Mouse (Mus musculus) heart, embryonic 10.5 days (tissue): ENCODE results near the gene Kcnj3. TPM values are rescaled to one million over a fixed set of nuclear protein-coding genes. Genes with fewer than 3 reads are reported as not detected.
A peak's percentile ranks its signal among the peaks of the same experiment; 100 is the strongest.

ENCODE experiments used
- DNase-seq: peaks from one replicate; pipeline ENCODE4 v3.0.0-alpha.2; 2017; ENCODE audit warnings: low spot score
- H3K27ac ChIP-seq: fragments of 300-500 bp; sonication (generic); 2 replicates; pipeline ENCODE4 v1.5.1; 2016; ENCODE audit warnings: mild to moderate bottlenecking
- H3K27me3 ChIP-seq: fragments of 300-500 bp; sonication (generic); 2 replicates; pipeline ENCODE4 v1.6.1; 2016; ENCODE audit warnings: mild to moderate bottlenecking; ENCODE audit not compliant: poor library complexity, insufficient read depth, severe bottlenecking
- H3K36me3 ChIP-seq: fragments of 300-500 bp; sonication (generic); 2 replicates; pipeline ENCODE4 v1.6.1; 2016; ENCODE audit warnings: mild to moderate bottlenecking, moderate library complexity
- H3K4me1 ChIP-seq: fragments of 300-500 bp; sonication (generic); 2 replicates; pipeline ENCODE4 v1.6.1; 2016; ENCODE audit warnings: mild to moderate bottlenecking
- H3K4me3 ChIP-seq: fragments of 300-500 bp; sonication (generic); 2 replicates; pipeline ENCODE4 v1.5.1; 2016; ENCODE audit warnings: mild to moderate bottlenecking, moderate library complexity
- H3K9me3 ChIP-seq: fragments of 300-500 bp; sonication (generic); 2 replicates; pipeline ENCODE4 v1.6.1; 2016; ENCODE audit warnings: mild to moderate bottlenecking, moderate library complexity
- WGBS: fragments of 180-500 bp; shearing (Covaris S2); methylation state at CpG from one replicate; pipeline ENCODE4 v1.1.7; 2016; 5-methylcytosine and 5-hydroxymethylcytosine counted together
- polyA plus RNA-seq: library from polyadenylated mRNA; unstranded; fragments of >200 nt; fragmentation: Nextera tagmentation; extraction: Ambion mirVana; gene quantifications from 2 replicates; pipeline ENCODE4 v1.2.1, GENCODE M21; 2016

The Kcnj3 gene
- 2.6 and 4.5 TPM in 2 replicates for polyA plus RNA-seq

DNA sequence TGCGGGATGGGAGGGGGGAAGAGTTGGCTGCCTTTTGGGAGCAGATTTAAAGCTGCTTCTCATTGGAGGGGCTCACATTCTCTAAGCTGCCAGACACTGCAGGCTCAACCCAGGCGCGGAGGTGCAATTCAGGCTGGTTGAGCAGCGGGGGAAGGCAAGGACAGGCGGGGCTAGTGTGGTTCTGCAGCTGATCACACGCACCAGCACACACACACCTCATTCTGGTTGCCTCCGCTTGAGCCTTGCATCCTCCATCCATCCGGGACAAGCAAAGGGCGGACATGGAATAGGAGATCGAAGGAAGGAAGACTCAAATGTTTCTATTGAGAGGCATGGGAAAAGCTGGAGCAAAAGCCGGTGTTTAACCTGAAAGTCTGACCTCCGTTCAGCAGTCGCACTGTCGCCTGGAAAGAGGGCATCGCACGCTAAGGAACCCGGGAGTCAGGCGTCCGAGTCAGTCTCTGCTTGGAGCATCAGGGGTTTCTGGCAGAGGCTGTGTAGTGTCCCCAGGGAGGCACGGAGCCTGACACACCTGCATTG, at the start of gene Kcnj3:
Kcnj3 (plus strand) TSS at position 250 of the 540 bp plus-strand sequence.
- H3K27me3 ChIP-seq: peaks cover 26% of the 10 kb centered on the region
- under 1% methylated on average over 20 of the region's 20 CpGs for WGBS
- H3K4me1 ChIP-seq: peaks cover 12% of the 10 kb centered on the region
- no peaks in the 10 kb centered on the region for H3K9me3 ChIP-seq
- H3K4me3 ChIP-seq: peak within 1 kb of the TSS; percentile 69
- H3K36me3 ChIP-seq: no peaks in the 10 kb centered on the region
- H3K27ac ChIP-seq: peak within 1 kb of the TSS; percentile 69; the same call in 1 of the 2 replicates
- DNase-seq: peak; percentile 79

DNA sequence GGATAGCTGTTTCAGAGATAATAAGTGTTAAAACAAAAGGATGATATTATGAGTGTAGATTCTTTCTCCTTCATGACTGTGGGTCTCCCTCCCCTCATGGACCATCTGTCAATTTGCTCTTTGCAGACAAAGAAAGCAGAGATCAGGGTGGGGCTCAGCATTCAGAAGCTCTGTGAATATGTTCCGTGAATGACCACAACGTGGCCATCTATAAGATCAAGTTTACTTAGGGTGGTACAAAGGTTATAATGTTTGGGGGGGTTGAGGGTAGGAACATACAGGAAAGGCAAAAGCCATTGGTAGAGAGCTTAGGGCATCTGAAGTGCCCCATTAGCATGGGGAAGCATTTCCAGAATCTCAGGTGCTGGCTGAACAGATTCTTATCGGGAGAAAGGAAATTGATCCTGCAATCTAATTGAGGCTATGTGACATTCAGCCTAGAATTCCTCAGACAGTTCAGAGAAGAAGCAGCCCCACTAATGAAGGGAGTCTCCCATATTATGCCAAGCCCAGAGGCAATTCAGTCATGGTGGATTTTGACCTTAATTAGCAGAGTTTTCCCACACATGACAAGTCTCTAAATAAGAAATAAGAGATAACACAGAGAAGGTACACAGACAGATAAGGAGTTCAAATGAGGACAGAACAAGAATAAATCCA, 45.3 kb upstream of the Kcnj3 start:
- no peak overlapping the region for H3K4me3 ChIP-seq
- no peaks in the 10 kb centered on the region for H3K27me3 ChIP-seq
- WGBS: 69% methylated on average over 3 of the region's 3 CpGs
- H3K9me3 ChIP-seq: no peaks in the 10 kb centered on the region
- DNase-seq: no peak
- no peak overlapping the region for H3K27ac ChIP-seq
- no peaks in the 10 kb centered on the region for H3K36me3 ChIP-seq
- H3K4me1 ChIP-seq: no peaks in the 10 kb centered on the region

DNA sequence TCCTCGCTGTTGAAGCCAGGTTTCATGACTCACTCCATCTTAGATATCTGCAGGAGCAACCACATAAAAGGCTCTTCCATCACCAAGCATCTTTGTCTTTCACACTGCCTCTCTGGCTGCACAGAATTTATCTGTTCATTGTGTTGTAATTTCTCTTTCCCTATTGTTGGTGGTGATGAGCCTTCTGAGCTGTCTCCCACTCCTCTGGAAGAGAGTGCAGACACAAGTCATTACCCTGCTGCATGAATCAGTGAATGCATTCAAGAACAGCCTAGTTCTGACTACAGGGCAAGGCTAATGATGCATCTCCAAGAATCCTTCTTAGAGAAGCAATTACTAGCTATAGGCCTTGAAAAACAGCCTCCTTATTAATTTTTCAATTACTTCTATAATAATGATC, 30.5 kb upstream of the Kcnj3 start:
- Histone ChIP-seq H3K36me3 (no peaks in the 10 kb centered on the region), H3K4me3 (no peak overlapping the region), H3K9me3 (no peaks in the 10 kb centered on the region), H3K4me1 (no peaks in the 10 kb centered on the region), H3K27me3 (no peaks in the 10 kb centered on the region), H3K27ac (no peak overlapping the region)
- no peak for DNase-seq
- WGBS: 75% methylated on average over 1 of the region's 1 CpGs

DNA sequence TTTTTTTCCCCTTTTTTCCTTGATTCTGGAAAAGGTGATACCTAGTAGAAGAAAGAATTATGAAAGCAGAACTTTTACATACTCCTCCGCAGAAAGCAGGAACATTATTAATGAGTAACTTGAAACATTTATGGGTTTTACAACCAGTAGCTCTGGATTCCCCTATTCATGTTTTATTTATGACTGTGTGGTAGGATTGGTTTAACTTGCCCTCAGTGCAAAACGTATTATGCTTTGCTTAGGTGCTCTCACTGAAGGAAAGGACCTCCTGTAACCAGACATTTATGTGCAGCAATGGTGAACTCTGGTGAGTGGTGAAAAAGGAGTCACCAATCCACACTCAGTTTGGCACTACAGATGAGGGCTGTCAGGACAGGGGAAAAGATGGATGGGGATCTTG, 8.1 kb upstream of the Kcnj3 start:
- H3K36me3 ChIP-seq: no peaks in the 10 kb centered on the region
- H3K9me3 ChIP-seq: no peaks in the 10 kb centered on the region
- no peak overlapping the region for H3K4me3 ChIP-seq
- no peak overlapping the region for H3K27ac ChIP-seq
- 77% methylated on average over 2 of the region's 2 CpGs for WGBS
- DNase-seq: no peak
- no peaks in the 10 kb centered on the region for H3K4me1 ChIP-seq
- H3K27me3 ChIP-seq: no peaks in the 10 kb centered on the region

DNA sequence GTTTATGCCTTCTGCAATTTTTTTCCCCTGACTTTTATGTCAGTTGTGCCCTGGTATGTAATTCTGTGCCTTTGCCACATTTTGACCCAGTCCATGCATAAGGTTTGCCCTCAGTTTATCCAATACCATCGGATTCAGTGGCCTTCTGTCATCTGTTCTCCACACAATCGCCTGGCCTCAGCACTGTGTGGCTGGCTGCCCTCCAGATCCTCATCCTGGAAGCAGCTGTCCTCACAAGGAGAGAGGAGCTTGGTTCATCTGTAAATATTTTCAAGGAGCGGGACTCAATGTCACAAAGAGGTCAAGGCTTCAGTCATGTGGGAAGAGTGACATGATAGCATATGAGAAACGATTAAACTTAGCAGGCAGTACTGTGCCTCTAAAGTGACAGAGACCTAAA, 3.7 kb upstream of the Kcnj3 start:
- Histone ChIP-seq H3K4me1 (peaks cover 9% of the 10 kb centered on the region), H3K4me3 (no peak overlapping the region), H3K27me3 (peaks cover 14% of the 10 kb centered on the region), H3K9me3 (no peaks in the 10 kb centered on the region), H3K36me3 (no peaks in the 10 kb centered on the region), H3K27ac (no peak overlapping the region; the same call in 1 of the 2 replicates)
- WGBS: 56% methylated on average over 4 of the region's 4 CpGs
- no peak for DNase-seq

DNA sequence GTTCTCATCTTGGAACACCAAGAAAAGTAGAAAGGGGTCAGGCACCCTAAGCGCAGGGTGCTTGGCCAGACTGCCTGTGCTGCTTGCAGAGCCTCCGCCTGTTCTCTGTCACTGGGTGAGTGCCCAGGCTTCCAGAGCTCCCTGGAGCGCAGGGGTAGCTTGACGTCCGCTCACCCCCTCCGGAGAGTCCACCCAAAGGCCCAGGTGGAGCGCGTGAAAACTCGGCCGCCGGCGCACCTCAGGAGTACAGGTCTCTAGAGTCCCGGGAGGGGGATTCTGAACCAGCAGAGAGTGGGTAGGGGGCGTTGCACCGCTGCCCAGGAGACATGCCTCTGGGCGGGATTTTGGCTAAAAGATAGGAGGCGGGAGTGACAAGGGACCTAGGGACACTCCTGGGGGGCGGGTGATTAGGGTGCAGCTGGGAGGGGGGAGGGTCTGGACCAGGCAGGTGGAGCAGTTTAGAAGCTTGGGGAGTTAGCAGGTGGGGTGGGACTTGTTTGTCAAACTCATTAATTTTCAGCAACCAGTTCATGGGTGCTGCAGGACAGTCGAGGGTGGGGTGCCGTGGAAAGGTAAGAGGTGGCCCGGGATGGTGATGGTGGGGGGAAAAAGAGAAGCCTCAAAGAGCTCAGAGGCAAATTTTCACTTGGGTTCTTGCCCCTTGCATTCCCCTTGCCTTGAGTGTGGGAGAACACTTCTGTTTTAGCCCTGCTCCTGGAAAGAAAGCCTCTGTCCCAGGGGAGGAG, 664 bp downstream of the Kcnj3 start:
- under 1% methylated on average over 21 of the region's 21 CpGs for WGBS

DNA sequence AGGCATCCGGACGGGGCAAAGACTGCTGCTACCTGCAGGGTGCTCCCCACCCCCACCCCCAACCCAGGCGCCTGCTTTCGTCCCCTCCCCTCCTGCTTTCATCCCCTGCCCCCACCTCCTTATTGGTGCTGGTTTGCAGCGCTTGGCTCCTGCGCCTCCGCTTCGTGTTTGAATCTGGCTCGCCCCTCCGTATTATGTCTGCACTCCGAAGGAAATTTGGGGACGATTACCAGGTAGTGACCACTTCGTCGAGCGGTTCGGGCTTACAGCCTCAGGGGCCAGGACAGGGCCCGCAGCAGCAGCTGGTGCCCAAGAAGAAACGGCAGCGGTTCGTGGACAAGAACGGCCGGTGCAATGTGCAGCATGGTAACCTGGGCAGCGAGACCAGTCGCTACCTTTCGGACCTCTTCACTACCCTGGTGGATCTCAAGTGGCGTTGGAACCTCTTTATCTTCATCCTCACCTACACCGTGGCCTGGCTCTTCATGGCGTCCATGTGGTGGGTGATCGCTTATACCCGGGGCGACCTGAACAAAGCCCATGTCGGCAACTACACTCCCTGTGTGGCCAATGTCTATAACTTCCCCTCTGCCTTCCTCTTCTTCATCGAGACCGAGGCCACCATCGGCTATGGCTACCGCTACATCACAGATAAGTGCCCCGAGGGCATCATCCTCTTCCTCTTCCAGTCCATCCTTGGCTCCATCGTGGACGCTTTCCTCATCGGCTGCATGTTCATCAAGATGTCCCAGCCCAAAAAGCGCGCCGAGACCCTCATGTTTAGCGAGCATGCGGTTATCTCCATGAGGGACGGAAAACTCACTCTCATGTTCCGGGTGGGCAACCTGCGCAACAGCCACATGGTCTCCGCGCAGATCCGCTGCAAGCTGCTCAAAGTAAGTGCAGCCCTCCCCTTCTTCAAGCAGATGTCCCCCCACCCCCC, 1.5 kb downstream of the Kcnj3 start:
- Histone ChIP-seq H3K36me3 (no peaks in the 10 kb centered on the region), H3K9me3 (no peaks in the 10 kb centered on the region), H3K4me3 (peak overlapping the region; percentile 69), H3K27ac (peak overlapping the region; percentile 69; the same call in 1 of the 2 replicates), H3K27me3 (peaks cover 26% of the 10 kb centered on the region), H3K4me1 (peaks cover 12% of the 10 kb centered on the region)
- no peak for DNase-seq
- under 1% methylated on average over 51 of the region's 51 CpGs for WGBS

More for the DNA sequence above, 664 bp downstream of the Kcnj3 start:
- DNase-seq: no peak
- Histone ChIP-seq H3K4me1 (peaks cover 12% of the 10 kb centered on the region), H3K4me3 (peak overlapping the region; percentile 69), H3K27ac (peak overlapping the region; percentile 69; the same call in 1 of the 2 replicates), H3K9me3 (no peaks in the 10 kb centered on the region), H3K27me3 (peaks cover 26% of the 10 kb centered on the region), H3K36me3 (no peaks in the 10 kb centered on the region)

DNA sequence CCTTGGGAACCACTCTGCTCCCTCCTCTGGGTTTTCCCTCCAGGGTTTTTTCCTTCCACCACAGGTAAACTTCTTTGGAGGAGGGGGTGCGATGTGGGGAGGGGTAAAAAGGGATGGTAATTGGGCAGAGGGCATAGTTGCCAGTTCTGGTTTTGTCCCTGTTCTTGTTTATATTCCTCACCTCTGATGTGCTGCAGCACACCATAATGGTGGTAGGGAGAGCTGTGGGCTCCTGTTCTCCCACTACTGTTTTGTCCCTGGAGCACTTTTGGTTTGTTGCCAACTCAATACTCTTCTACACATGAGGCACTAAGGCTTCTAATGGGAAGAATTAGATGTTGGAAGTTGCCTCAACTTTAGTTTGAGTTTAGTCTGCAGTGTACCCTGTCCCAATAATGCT, 2.2 kb downstream of the Kcnj3 start:
- 15% methylated on average over 1 of the region's 1 CpGs for WGBS
- Histone ChIP-seq H3K27ac (peak overlapping the region; percentile 69; the same call in 1 of the 2 replicates), H3K36me3 (no peaks in the 10 kb centered on the region), H3K4me1 (peaks cover 12% of the 10 kb centered on the region), H3K4me3 (peak overlapping the region; percentile 69), H3K9me3 (no peaks in the 10 kb centered on the region), H3K27me3 (peaks cover 26% of the 10 kb centered on the region)
- no peak for DNase-seq

DNA sequence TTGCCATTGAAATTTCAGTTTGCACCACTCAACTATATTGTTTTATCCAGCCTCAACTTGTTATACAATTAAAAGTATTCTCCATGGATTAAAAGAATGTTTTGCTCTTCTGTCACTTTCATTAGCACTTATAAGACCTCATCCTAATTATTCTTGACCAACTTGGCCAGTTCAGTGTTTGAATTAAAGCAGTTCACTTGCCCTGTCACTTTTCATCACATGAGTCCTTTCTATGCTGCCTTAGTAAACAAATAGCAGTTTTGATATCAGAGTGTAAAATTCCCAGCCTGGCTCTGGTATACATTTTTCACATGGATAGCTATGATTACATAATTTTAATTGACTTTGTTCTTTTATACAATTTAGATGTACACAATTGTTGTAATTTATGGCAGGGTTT, 3.4 kb downstream of the Kcnj3 start:
- H3K36me3 ChIP-seq: no peaks in the 10 kb centered on the region
- H3K27me3 ChIP-seq: peaks cover 26% of the 10 kb centered on the region
- H3K9me3 ChIP-seq: no peaks in the 10 kb centered on the region
- H3K4me1 ChIP-seq: peaks cover 12% of the 10 kb centered on the region
- no peak overlapping the region for H3K27ac ChIP-seq
- no peak overlapping the region; the same call in 1 of the 2 replicates for H3K4me3 ChIP-seq
- DNase-seq: no peak

DNA sequence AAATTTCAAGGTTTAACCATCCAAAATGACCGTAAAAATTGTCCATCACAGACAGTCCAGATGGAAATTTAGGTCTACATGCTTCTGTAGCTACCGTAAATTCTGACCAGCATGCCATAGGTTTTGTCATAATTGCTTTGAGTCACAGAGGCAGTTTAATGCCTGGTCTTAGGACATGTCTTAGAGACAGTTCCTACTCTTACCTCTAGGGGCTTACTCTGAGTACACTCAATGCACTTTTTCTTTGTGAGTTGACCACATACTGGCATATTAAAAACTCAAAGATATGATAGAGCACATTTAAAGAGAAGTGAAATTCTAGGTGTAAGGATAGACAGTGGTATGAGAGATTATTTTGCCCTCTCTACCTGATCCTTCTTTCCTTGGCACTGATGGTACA, 6.2 kb downstream of the Kcnj3 start:
- H3K9me3 ChIP-seq: no peaks in the 10 kb centered on the region
- no peak for DNase-seq
- peaks cover 14% of the 10 kb centered on the region for H3K27me3 ChIP-seq
- 81% methylated on average over 2 of the region's 2 CpGs for WGBS
- H3K27ac ChIP-seq: no peak overlapping the region
- no peaks in the 10 kb centered on the region for H3K36me3 ChIP-seq
- 0 out of 2 replicates have a peak, but pooled peaks cover 3% of the 10 kb centered on the region for H3K4me1 ChIP-seq
- H3K4me3 ChIP-seq: no peak overlapping the region

DNA sequence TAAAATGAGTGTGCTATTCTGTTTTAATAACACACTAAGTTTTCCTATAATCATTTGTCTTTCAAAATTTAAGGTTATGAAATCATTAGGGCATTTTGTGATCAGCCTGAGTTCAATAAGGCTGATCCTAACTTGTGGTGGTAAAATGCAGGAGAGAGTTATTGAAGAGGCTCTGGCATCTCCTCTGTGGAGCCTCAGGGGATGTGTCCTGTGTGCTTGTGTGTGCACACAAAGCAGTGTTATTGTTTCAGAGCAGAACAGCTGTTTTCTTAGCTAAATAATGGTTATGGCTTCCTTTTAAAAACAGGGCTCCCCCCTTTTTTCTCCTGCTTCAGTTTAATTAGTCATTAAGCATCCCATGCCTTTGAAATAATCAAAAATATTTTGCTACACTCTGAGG, 11.5 kb downstream of the Kcnj3 start:
- Histone ChIP-seq H3K27me3 (no peaks in the 10 kb centered on the region), H3K4me3 (no peak overlapping the region), H3K36me3 (no peaks in the 10 kb centered on the region), H3K9me3 (no peaks in the 10 kb centered on the region), H3K27ac (no peak overlapping the region), H3K4me1 (no peaks in the 10 kb centered on the region)
- no peak for DNase-seq

DNA sequence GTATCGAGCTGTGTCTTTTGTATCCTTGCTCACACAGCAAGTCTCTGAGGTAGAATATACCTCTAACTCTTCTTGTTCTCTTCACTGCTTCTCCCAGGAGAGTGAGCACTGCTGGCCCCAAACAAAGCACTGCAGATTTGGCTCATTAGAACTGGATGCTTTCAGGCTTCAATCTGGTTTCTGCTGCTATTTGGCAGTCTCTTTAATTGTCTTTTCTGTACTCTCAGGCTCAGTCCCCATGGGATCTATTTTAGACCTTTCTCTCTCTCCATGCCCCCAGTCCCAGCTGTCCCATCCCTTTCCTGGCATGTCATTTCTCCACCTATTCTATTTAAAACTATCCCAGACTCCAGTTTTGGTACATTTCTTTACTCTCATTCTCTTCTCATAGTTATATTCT, 15.0 kb downstream of the Kcnj3 start:
- no peak overlapping the region for H3K27ac ChIP-seq
- no peaks in the 10 kb centered on the region for H3K9me3 ChIP-seq
- no peaks in the 10 kb centered on the region for H3K36me3 ChIP-seq
- no peak for DNase-seq
- no peaks in the 10 kb centered on the region for H3K4me1 ChIP-seq
- H3K27me3 ChIP-seq: no peaks in the 10 kb centered on the region
- 85% methylated on average over 1 of the region's 1 CpGs for WGBS
- no peak overlapping the region for H3K4me3 ChIP-seq
